Mouse (Mus musculus): ENCODE data around the gene Btf3.

GRCm38 (mm10) chr13:98354090-98354801 is 37.4 kb upstream of the Btf3 start, which contains the start of gene Foxd1:
- TF ChIP-seq CTCF (IDR thresholded peaks at IDR 0.05; ENCODE audit: low read depth): no peak
- no peak for TF ChIP-seq EP300 (IDR thresholded peaks at IDR 0.05; ENCODE audit: low read depth)
